Mouse (Mus musculus) heart, adult 2 months (tissue): ENCODE data around the gene Nr2e1. TPM values are rescaled to one million over a fixed set of nuclear protein-coding genes. Genes with fewer than 3 reads are reported as not detected.

ENCODE experiments used
- DNase-seq, 2 experiments: peaks; one replicate each; pipeline ENCODE4 v3.0.0; 2021
- H3K27ac ChIP-seq: fragments of 200-600 bp; 2 replicates; pipeline ENCODE4 v1.8.1; 2022
- H3K27me3 ChIP-seq: fragments of 200-500 bp; 2 replicates; pipeline ENCODE4 v1.6.1; 2012; ENCODE audit warnings: mild to moderate bottlenecking, low read length, inconsistent platforms, mixed read lengths; ENCODE audit not compliant: control insufficient read depth, insufficient read depth
- H3K36me3 ChIP-seq: fragments of 200-500 bp; 2 replicates; pipeline ENCODE4 v1.6.1; 2012; ENCODE audit warnings: low read length, inconsistent platforms; ENCODE audit not compliant: control insufficient read depth, insufficient read depth
- H3K4me1 ChIP-seq: fragments of 200-500 bp; 2 replicates; pipeline ENCODE4 v1.6.1; 2011; ENCODE audit warnings: low read length; ENCODE audit not compliant: control insufficient read depth, insufficient read depth
- H3K4me3 ChIP-seq: fragments of 200-600 bp; 2 replicates; pipeline ENCODE4 v1.8.1; 2022
- H3K79me2 ChIP-seq: fragments of 200-500 bp; replicated peaks from 2 replicates; pipeline ENCODE4 v1.6.1; 2012; ENCODE audit warnings: mild to moderate bottlenecking, inconsistent platforms, low read length, moderate library complexity, mixed read lengths; ENCODE audit not compliant: control insufficient read depth, insufficient read depth
- H3K9ac ChIP-seq: fragments of 200-500 bp; 2 replicates; pipeline ENCODE4 v1.6.1; 2012; ENCODE audit warnings: low read depth, mild to moderate bottlenecking, control low read depth, inconsistent platforms, low read length, mixed read lengths
- CTCF ChIP-seq: fragments of 200-600 bp; IDR thresholded peaks from 2 replicates; pipeline ENCODE4 v1.8.1; 2022; ENCODE audit warnings: antibody characterized with exemption, mild to moderate bottlenecking, moderate library complexity
- EP300 ChIP-seq: fragments of 200-500 bp; IDR thresholded peaks from 2 replicates; pipeline ENCODE4 v1.6.1; 2011; ENCODE audit warnings: low read depth, low read length, control low read depth; ENCODE audit not compliant: insufficient read depth
- POLR2A ChIP-seq: fragments of 200-500 bp; IDR thresholded peaks from 2 replicates; pipeline ENCODE4 v1.6.1; 2011; ENCODE audit warnings: mild to moderate bottlenecking, low read depth, low read length, control low read depth; ENCODE audit not compliant: insufficient read depth
- WGBS: fragments of 180-500 bp; shearing (Covaris S2); methylation state at CpG from one replicate; pipeline ENCODE4 v1.1.7; 2018; 5-methylcytosine and 5-hydroxymethylcytosine counted together
- intact Hi-C: fragments of 180-260 bp; cut with DNase I; formaldehyde crosslinking; loops from one replicate; pipeline ENCODE4 v1.15.1; 2025
- polyA plus RNA-seq: library from polyadenylated mRNA; depleted of rRNA; stranded (reverse); fragments of >200 nt; gene quantifications from 2 replicates; pipeline ENCODE4 v1.2.3, GENCODE M21; 2012
- total RNA-seq, 2 experiments: library from RNA; stranded (reverse); gene quantifications; 2 replicates each; pipeline ENCODE4 v1.2.3; 2021

The Nr2e1 gene
- total and polyA plus RNA-seq, 3 experiments, result not detected

- intact Hi-C loops, result loop anchor here (5.0 kb wide), 1 partner anchor 52 kb away; no protein-coding TSS in a partner anchor
- WGBS, result 8% methylated on average over 29 of the region's 29 CpGs
- Histone ChIP-seq H3K4me1 (peaks cover 2% of the 10 kb centered on the region; the same call in 1 of the 2 replicates), H3K27me3 (peaks cover 53% of the 10 kb centered on the region), H3K9ac (no peak overlapping the region), H3K27ac (no peak overlapping the region), H3K79me2 (no peaks in the 10 kb centered on the region), H3K36me3 (no peaks in the 10 kb centered on the region), H3K4me3 (no peak overlapping the region)
- TF ChIP-seq EP300 (no peak), POLR2A (no peak), CTCF (no peak)
- peak in 1 of 2 experiments; percentile 29 for DNase-seq
These were observed 3.1 kb downstream of the Nr2e1 start for GRCm38 (mm10) chr10:42580131-42580950.

GRCm38 (mm10) chr10:42579475-42580130 lies 3.8 kb downstream of the Nr2e1 start:
- H3K27me3 ChIP-seq, result peaks cover 54% of the 10 kb centered on the region
- no peak overlapping the region for H3K9ac ChIP-seq
- TF ChIP-seq POLR2A (no peak), CTCF (no peak), EP300 (no peak)
- H3K36me3 ChIP-seq, result no peaks in the 10 kb centered on the region
- peak in 1 of 2 experiments; percentile 35 for DNase-seq
- no peak overlapping the region for H3K27ac ChIP-seq
- 2% methylated on average over 41 of the region's 41 CpGs for WGBS
- peaks cover 2% of the 10 kb centered on the region; the same call in 1 of the 2 replicates for H3K4me1 ChIP-seq
- no peak overlapping the region for H3K4me3 ChIP-seq
- intact Hi-C loops, result loop anchor here (5.0 kb wide), 2 partner anchors 33 to 53 kb away; no protein-coding TSS in a partner anchor
- H3K79me2 ChIP-seq, result no peaks in the 10 kb centered on the region

GRCm38 (mm10) chr10:42578698-42579474 lies 4.5 kb downstream of the Nr2e1 start:
- 5% methylated on average over 22 of the region's 22 CpGs for WGBS
- intact Hi-C loops, result loop anchor here (5.0 kb wide), 1 partner anchor 33 kb away; no protein-coding TSS in a partner anchor
- H3K36me3 ChIP-seq, result no peaks in the 10 kb centered on the region
- no peak overlapping the region for H3K9ac ChIP-seq
- no peak for DNase-seq
- H3K27me3 ChIP-seq, result peaks cover 51% of the 10 kb centered on the region
- TF ChIP-seq CTCF (no peak), EP300 (no peak), POLR2A (no peak)
- no peak overlapping the region for H3K27ac ChIP-seq
- H3K4me3 ChIP-seq, result no peak overlapping the region
- peaks cover 2% of the 10 kb centered on the region; the same call in 1 of the 2 replicates for H3K4me1 ChIP-seq
- no peaks in the 10 kb centered on the region for H3K79me2 ChIP-seq

DNA sequence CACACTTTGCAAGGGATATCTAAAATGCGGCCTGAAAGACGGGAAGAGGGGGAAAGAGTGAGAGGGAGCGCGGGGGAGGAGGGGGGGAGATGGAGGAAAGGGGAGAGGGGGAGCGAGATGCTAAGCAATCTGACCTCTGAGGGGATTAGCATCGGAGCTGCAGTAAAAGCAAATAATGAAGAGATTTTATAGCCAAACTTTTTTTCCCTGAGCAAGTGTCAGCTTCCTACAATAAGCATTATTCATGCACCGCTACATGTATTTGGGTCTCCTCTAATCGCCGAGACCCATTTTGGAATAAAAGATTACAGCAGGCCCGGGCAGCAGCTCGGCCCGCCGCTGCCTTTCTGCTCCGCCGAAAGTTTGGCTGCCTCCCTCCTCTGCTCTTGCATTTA lies 5.2 kb downstream of the Nr2e1 start:
- Histone ChIP-seq H3K27ac (no peak overlapping the region), H3K27me3 (peaks cover 48% of the 10 kb centered on the region), H3K79me2 (no peaks in the 10 kb centered on the region), H3K36me3 (no peaks in the 10 kb centered on the region), H3K4me3 (no peak overlapping the region), H3K9ac (no peak overlapping the region), H3K4me1 (peaks cover 2% of the 10 kb centered on the region; the same call in 1 of the 2 replicates)
- TF ChIP-seq EP300 (no peak), POLR2A (no peak), CTCF (no peak)
- no peak for DNase-seq
- intact Hi-C loops, result loop anchor here (5.0 kb wide), 1 partner anchor 34 kb away; no protein-coding TSS in a partner anchor
- 5% methylated on average over 15 of the region's 15 CpGs for WGBS

DNA sequence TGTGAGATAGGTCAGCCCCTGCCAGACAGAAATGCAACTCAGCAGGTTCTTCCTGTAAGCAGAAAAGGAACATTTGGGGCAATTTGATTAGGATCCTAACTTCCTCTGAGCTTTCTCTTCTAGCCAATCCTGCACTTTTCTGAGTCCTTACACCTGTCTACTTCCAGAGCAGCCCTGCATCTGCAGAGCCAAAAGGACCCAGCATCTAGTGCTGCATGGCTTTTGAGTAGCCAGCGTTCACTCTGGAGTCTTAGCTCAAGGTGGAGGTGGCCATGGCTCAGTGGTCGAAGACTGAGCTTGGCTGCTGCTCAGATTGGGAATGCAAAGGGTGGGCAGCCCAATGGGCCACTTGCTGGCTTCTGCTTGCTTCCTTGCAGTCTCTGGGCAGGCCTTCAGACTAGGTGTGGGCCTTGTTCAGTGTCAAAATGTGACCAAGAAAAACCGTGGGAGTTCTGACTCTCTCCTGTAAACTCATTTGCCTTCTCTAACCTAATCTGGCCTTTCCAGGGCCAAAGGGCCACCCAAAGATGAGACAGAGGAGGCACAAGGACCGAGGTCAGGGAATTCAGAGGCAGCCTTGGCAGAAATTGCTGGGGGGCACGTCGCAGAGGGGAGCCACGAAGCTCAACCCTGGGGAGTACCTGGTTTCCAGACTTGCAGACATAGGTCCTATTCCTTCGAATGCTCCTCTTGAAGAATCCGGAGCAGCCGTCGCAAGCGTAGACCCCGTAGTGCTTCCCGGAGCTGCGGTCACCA lies 5.7 kb downstream of the Nr2e1 start:
- Histone ChIP-seq H3K36me3 (no peaks in the 10 kb centered on the region), H3K4me3 (no peak overlapping the region), H3K79me2 (no peaks in the 10 kb centered on the region), H3K9ac (no peak overlapping the region), H3K27me3 (peaks cover 48% of the 10 kb centered on the region), H3K4me1 (no peaks in the 10 kb centered on the region), H3K27ac (no peak overlapping the region)
- intact Hi-C loops, result loop anchor here (5.0 kb wide), 1 partner anchor 35 kb away; no protein-coding TSS in a partner anchor
- DNase-seq, result no peak
- 6% methylated on average over 15 of the region's 15 CpGs for WGBS
- TF ChIP-seq EP300 (no peak), POLR2A (no peak), CTCF (no peak)
